Mouse (Mus musculus): ENCODE results near the gene Gm10271. TPM values are rescaled to one million over a fixed set of nuclear protein-coding genes. Genes with fewer than 3 reads are reported as not detected.
A peak's percentile ranks its signal among the peaks of the same experiment; 100 is the strongest.

The Gm10271 gene
- polyA plus RNA-seq, 1 experiment, result not detected

DNA sequence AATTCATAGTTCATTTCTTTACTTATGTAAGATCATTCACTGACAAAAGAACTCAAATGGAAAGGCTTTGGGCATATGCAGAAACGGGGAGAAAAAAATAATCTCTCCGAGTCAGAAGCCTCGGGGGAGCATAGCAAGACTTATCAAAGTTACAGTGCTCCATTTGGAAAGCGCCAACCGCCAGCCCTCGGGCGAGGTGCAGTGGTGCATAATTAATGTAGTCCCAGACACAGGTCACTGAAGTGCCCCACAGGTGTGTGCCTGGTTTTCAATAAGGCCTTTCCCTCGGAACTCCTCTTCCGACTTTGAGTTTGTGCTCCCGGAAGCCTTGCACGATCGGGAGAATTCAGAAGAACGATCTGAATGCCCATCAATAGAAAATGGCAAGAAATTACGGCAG, 10.3 kb downstream of the Gm10271 start:
- Histone ChIP-seq H3K27me3 (replicated peaks) (peaks cover 12% of the 10 kb centered on the region), H3K9me3 (peaks cover 8% of the 10 kb centered on the region; the same call in 1 of the 2 replicates), H3K4me3 (replicated peaks) (no peak overlapping the region), H3K36me3 (replicated peaks; ENCODE audit: low read length) (no peaks in the 10 kb centered on the region), H3K4me1 (peaks cover 6% of the 10 kb centered on the region)
- TF ChIP-seq GATA1 (IDR thresholded peaks at IDR 0.05; ENCODE audit: borderline replicate concordance, low read length) (no peak), FLI1 (IDR thresholded peaks at IDR 0.05; ENCODE audit: low read length) (no peak)

DNA sequence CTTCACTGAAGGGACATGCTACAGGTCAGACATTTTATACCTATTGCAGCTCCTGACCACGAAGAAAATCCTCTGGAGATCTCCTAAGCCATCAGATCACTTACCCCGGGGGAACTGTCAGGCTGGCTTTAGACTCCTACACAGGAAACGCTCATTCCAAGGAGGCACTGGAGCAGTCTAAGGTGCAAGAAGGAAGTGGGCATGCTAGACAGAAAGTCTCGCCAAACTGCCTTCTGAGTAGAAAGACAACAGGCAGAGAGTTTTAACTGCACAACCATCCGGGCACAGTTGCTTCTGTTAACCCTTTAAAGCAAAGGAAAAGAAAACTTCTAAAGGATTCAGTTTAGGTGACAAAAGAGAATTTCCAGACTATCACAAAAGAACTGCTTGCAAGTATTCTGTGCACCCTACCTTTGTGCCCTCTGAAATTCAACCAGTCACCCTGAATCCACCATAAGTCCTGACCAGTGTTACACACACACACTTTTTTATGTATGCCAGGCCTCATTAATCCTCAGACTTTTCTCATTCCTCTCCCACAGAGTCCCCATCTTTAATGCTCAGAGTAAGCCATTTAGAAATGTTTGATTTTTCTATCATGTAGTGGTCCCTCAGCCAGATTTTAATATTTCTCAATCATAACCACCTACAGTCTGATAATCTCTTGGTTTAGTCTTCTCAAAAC, 14.4 kb downstream of the Gm10271 start:
- TF ChIP-seq GATA1 (IDR thresholded peaks at IDR 0.05; ENCODE audit: borderline replicate concordance, low read length), result no peak
- no peak for TF ChIP-seq FLI1 (IDR thresholded peaks at IDR 0.05; ENCODE audit: low read length)
- H3K36me3 ChIP-seq (replicated peaks; ENCODE audit: low read length), result no peaks in the 10 kb centered on the region
- H3K9me3 ChIP-seq, result peaks cover 28% of the 10 kb centered on the region

DNA sequence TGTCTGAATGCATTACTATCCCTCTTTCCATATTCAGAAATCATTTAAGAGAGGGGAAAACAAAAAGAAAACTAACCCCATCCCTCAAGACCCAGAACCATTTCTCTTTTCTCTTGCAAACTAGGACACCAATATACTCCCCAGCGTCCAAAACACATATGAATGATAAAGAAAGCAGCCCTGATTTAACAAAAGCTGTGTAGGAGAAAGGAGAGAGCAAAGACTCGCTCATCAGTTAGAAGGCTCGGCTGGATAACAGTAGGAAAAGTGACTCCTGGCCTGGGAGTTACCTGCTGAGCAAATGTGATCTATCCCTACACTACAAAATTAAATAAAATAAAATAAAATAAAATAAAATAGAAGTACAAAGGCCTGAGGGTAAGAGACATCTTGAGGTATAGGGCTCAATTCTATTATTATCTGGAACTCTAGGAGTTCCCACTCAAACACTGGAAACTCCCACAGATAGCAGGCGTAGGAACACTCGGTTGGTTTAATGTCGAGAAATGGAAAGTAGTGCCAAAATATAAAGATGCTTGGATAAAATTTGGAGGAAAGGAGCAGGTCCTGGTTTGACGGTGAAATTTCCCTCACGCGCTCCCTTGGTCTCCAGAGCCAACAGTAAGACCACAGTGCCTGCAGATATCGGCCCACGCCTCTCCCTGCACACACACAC, 15.8 kb downstream of the Gm10271 start:
- TF ChIP-seq FLI1 (IDR thresholded peaks at IDR 0.05; ENCODE audit: low read length) (no peak), GATA1 (IDR thresholded peaks at IDR 0.05; ENCODE audit: borderline replicate concordance, low read length) (no peak)

More for the DNA sequence above, 14.4 kb downstream of the Gm10271 start:
- H3K4me1 ChIP-seq, result peaks cover 6% of the 10 kb centered on the region
- no peaks in the 10 kb centered on the region for H3K27me3 ChIP-seq (replicated peaks)
- no peak overlapping the region for H3K4me3 ChIP-seq (replicated peaks)

DNA sequence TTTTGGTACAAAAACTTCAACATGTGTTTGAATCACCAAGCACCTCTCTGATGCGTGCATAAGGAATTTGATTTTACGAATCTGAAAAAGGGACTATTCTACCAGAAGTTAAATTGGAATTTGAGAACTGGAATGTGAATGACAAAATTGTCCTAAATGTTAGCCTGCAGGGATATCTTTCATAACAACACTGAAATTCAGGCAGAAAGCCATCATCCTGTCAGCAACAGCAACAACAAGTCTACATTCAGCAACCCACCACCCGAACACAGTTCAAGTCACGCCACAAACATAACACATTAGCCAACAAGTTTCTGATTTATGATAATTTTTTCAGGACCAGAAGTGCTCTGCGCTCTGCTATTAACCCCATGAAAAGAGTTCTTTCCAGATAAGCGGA, 17.2 kb downstream of the Gm10271 start:
- Histone ChIP-seq H3K4me1 (peaks cover 10% of the 10 kb centered on the region), H3K4me3 (replicated peaks) (no peak overlapping the region), H3K27me3 (replicated peaks) (no peaks in the 10 kb centered on the region), H3K36me3 (replicated peaks; ENCODE audit: low read length) (peaks cover 4% of the 10 kb centered on the region), H3K9me3 (peaks cover 27% of the 10 kb centered on the region)
- no peak for TF ChIP-seq FLI1 (IDR thresholded peaks at IDR 0.05; ENCODE audit: low read length)

More for the DNA sequence above, 15.8 kb downstream of the Gm10271 start:
- H3K4me3 ChIP-seq (replicated peaks), result no peak overlapping the region
- H3K9me3 ChIP-seq, result peaks cover 34% of the 10 kb centered on the region
- H3K4me1 ChIP-seq, result peaks cover 6% of the 10 kb centered on the region
- peaks cover 4% of the 10 kb centered on the region for H3K36me3 ChIP-seq (replicated peaks; ENCODE audit: low read length)
- H3K27me3 ChIP-seq (replicated peaks), result no peaks in the 10 kb centered on the region

DNA sequence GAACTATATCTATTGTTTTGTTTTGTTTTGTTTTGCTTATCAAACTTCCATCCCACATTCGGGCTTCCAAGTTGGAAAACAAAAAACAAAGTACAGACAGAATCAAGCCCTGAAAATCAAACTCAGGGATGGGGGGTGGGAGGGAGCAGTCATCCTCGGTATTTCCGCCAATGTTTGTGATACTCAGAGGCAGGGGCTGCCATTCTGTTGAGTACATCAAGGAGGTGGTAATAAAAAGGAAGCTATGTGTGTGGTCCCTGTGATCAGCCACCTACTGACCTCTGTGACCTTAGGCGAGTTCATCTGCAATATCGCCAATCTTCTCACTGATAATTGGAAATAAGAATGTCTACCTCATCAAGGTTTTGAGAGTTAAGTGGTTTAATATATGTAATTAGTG, 21.5 kb downstream of the Gm10271 start:
- peaks cover 3% of the 10 kb centered on the region for H3K27me3 ChIP-seq (replicated peaks)
- TF ChIP-seq GATA1 (IDR thresholded peaks at IDR 0.05; ENCODE audit: borderline replicate concordance, low read length) (no peak), FLI1 (IDR thresholded peaks at IDR 0.05; ENCODE audit: low read length) (no peak)
- peaks cover 17% of the 10 kb centered on the region for H3K4me1 ChIP-seq
- peaks cover 24% of the 10 kb centered on the region for H3K9me3 ChIP-seq
- H3K4me3 ChIP-seq (replicated peaks), result peak overlapping the region; percentile 94
- H3K36me3 ChIP-seq (replicated peaks; ENCODE audit: low read length), result peaks cover 4% of the 10 kb centered on the region

DNA sequence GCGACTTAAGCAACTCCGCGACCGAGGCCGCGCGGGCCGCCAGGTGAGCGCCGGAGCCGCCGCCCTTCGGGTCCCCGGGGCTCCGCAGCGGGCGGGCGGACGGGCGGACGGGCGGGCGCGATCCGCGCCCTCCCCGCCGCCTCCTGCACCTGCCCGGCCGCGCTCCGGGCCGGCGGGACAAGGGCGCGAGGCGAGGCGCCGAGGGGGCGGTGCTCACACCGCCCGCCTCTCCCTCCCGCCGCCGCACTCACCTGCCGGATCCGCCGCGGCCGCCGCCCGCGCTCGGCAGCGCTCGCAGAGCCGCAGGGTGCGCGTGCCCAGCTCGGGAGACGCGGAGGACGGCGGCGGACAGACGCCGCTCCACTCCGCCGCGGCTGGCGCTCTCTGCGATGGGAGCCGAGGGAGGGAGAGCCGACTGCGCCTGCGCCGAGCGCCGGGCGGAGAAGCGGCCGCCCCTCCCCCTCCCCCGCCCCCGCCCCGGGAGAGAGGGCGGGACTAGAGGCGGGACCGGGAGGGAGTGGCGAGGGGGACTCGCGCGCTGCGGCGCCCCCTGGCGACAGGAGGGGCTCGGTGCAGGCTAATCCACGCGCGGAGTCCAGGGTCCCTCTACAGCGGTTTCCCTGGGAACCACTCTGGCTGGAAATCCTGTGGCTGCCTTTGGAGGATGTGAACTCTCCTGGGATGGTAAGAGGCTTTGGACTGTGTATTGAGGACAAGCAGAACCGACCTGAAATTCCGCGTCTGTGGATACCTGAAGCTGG, 22.2 kb downstream of the Gm10271 start, which contains the start of gene Rab3ip:
Rab3ip (minus strand) TSS at position 761 of the 761 bp plus-strand sequence.
- TF ChIP-seq GATA1 (IDR thresholded peaks at IDR 0.05; ENCODE audit: borderline replicate concordance, low read length) (no peak), FLI1 (IDR thresholded peaks at IDR 0.05; ENCODE audit: low read length) (no peak)
- Histone ChIP-seq H3K9me3 (peaks cover 19% of the 10 kb centered on the region), H3K36me3 (replicated peaks; ENCODE audit: low read length) (peaks cover 4% of the 10 kb centered on the region)

DNA sequence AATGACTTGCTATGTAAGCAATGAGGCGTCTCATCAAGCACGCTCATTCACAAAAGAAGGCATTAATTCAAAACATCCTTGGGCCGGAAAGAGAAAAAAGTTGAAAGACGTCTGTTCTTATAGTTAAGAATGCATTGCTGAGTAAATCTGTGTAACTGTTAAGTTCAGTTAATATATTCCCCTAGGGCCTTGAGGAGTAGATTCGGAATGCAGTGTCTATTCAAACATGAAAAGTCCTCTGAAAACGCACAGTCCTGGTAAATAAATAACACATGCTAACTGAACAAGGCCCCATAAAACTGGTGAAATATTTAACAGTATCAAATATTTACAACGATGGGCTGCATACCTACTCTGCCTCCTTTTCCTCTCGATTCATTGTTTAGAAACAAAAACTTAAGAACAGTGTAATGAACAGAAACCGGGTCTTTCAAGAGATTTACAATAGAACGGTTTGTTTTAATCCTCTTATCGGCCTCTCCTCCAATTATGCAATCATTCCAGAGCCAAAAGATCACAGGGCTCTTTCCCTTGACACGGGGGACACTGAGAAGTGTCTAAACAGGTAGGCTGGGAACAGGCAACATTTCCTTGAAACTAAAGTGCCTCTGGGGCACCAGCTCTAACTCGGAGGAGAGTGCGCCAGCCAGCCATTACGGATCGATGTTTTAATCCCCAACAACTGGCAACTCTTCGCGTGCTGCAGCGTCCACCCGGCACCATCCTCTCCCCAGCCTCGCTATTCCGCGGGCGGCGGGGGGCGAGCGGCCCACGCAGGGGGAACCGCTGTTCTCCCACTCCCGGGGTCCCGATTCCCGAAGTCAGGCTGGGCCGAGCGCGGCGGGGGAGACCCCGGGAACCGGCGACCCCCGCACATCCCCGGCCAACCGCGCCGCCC, 23.0 kb downstream of the Gm10271 start:
- peaks cover 3% of the 10 kb centered on the region for H3K27me3 ChIP-seq (replicated peaks)
- H3K36me3 ChIP-seq (replicated peaks; ENCODE audit: low read length), result peaks cover 4% of the 10 kb centered on the region
- peak overlapping the region; percentile 94 for H3K4me3 ChIP-seq (replicated peaks)
- peaks cover 12% of the 10 kb centered on the region for H3K9me3 ChIP-seq
- no peak for TF ChIP-seq GATA1 (IDR thresholded peaks at IDR 0.05; ENCODE audit: borderline replicate concordance, low read length)
- no peak for TF ChIP-seq FLI1 (IDR thresholded peaks at IDR 0.05; ENCODE audit: low read length)
- peaks cover 24% of the 10 kb centered on the region for H3K4me1 ChIP-seq

More for the DNA sequence above, 22.2 kb downstream of the Gm10271 start, which contains the start of gene Rab3ip:
- Histone ChIP-seq H3K4me1 (peaks cover 18% of the 10 kb centered on the region), H3K4me3 (replicated peaks) (peak within 1 kb of the TSS; percentile 94), H3K27me3 (replicated peaks) (peaks cover 3% of the 10 kb centered on the region)

DNA sequence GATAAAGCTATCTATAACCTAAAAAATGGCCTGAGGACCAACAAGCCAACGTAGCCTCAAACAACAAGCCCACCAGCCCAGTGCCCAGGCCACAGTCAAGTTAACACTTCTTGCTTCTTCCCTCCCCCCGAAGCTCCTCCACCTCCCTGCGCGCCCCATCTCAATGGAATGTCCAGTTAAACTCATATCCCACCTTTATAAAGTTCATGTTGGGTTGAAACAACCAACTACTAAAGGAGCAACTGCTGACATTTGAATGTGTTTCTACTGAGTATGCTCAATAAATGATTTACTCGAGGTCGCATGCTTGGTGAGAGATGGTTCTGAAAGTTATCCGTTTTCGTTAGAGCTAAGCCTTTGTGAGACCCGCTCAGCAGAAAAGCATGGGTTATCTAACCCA, 24.0 kb downstream of the Gm10271 start:
- Histone ChIP-seq H3K9me3 (peaks cover 7% of the 10 kb centered on the region), H3K27me3 (replicated peaks) (peaks cover 3% of the 10 kb centered on the region), H3K36me3 (replicated peaks; ENCODE audit: low read length) (peaks cover 4% of the 10 kb centered on the region), H3K4me3 (replicated peaks) (no peak overlapping the region), H3K4me1 (peaks cover 24% of the 10 kb centered on the region)
- TF ChIP-seq FLI1 (IDR thresholded peaks at IDR 0.05; ENCODE audit: low read length), result no peak
- TF ChIP-seq GATA1 (IDR thresholded peaks at IDR 0.05; ENCODE audit: borderline replicate concordance, low read length), result no peak

DNA sequence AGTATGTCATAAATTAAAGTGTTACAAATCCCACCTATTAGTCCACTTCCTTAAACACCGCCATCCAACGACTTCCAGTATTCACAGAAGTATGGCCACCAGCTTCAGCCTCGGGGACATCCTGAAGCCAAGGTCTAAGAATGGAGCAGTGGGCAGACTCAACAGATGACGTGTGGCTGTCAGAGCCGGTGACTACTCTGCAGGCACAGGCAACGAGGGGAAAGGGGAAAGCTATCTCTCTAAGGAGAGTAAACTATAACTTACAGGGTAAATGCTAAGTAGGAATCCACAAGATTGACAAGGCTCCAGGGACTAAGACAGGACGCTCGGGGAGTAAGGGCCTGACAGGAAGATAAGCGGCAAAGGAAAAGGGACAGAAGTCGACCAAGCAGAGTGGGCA, 27.5 kb downstream of the Gm10271 start:
- H3K36me3 ChIP-seq (replicated peaks; ENCODE audit: low read length), result peaks cover 13% of the 10 kb centered on the region
- no peak overlapping the region for H3K4me3 ChIP-seq (replicated peaks)
- TF ChIP-seq GATA1 (IDR thresholded peaks at IDR 0.05; ENCODE audit: borderline replicate concordance, low read length) (no peak), FLI1 (IDR thresholded peaks at IDR 0.05; ENCODE audit: low read length) (no peak)
- H3K9me3 ChIP-seq, result peaks cover 13% of the 10 kb centered on the region
- peaks cover 3% of the 10 kb centered on the region for H3K27me3 ChIP-seq (replicated peaks)
- peaks cover 20% of the 10 kb centered on the region for H3K4me1 ChIP-seq

Data from megakaryocyte, embryonic 14.5 days (primary cell).